Mouse (Mus musculus) heart, postnatal 0 days (tissue): ENCODE measurements around the gene Hes6. TPM values are rescaled to one million over a fixed set of nuclear protein-coding genes. Genes with fewer than 3 reads are reported as not detected.

Source experiments
- ATAC-seq: fragments of 200-750 bp; cut with Nextera tagmentation; 2 replicates; pipeline ENCODE4 v1.8.0; 2017; ENCODE audit warnings: low read depth, moderate number of reproducible peaks, moderate library complexity; ENCODE audit not compliant: insufficient read depth
- DNase-seq: peaks from one replicate; pipeline ENCODE4 v3.0.0-alpha.2; 2016; ENCODE audit warnings: low spot score
- H3K27ac ChIP-seq: fragments of 300-500 bp; sonication (generic); 2 replicates; pipeline ENCODE4 v1.5.1; 2014; ENCODE audit warnings: low read depth, mild to moderate bottlenecking
- H3K27me3 ChIP-seq: fragments of 300-500 bp; sonication (generic); 2 replicates; pipeline ENCODE4 v1.6.1; 2014; ENCODE audit warnings: low read length, mixed read lengths; ENCODE audit not compliant: control insufficient read depth, insufficient read depth
- H3K36me3 ChIP-seq: fragments of 300-500 bp; sonication (generic); replicated peaks from 2 replicates; pipeline ENCODE4 v1.6.1; 2014; ENCODE audit warnings: low read length, mixed read lengths; ENCODE audit not compliant: control insufficient read depth, insufficient read depth
- H3K4me1 ChIP-seq: fragments of 300-500 bp; sonication (generic); 2 replicates; pipeline ENCODE4 v1.6.1; 2014; ENCODE audit warnings: antibody characterized with exemption; ENCODE audit not compliant: control insufficient read depth, insufficient read depth
- H3K4me2 ChIP-seq: fragments of 300-500 bp; sonication (generic); 2 replicates; pipeline ENCODE4 v1.6.1; 2014; ENCODE audit warnings: low read depth, mild to moderate bottlenecking, low read length, moderate library complexity
- H3K4me3 ChIP-seq: fragments of 300-500 bp; sonication (generic); 2 replicates; pipeline ENCODE4 v1.5.1; 2014; ENCODE audit warnings: low read depth, low read length
- H3K9ac ChIP-seq: fragments of 300-500 bp; sonication (generic); replicated peaks from 2 replicates; pipeline ENCODE4 v1.6.1; 2014; ENCODE audit warnings: low read depth, low read length, mixed read lengths
- H3K9me3 ChIP-seq: fragments of 300-500 bp; sonication (generic); replicated peaks from 2 replicates; pipeline ENCODE4 v1.6.1; 2016; ENCODE audit warnings: low read length; ENCODE audit not compliant: control insufficient read depth
- CTCF ChIP-seq: IDR thresholded peaks from 2 replicates; pipeline ENCODE4 v1.5.1; 2016; ENCODE audit warnings: antibody characterized with exemption, control low read depth, low read depth
- EP300 ChIP-seq: IDR thresholded peaks from 2 replicates; pipeline ENCODE4 v1.6.1; 2016; ENCODE audit warnings: antibody characterized with exemption, low read depth
- WGBS: fragments of 180-500 bp; shearing (Covaris S2); extraction: QIAGEN DNeasy Blood & Tissue Kit; methylation state at CpG from one replicate; pipeline ENCODE4 v1.1.7; 2014; 5-methylcytosine and 5-hydroxymethylcytosine counted together
- polyA plus RNA-seq: library from polyadenylated mRNA; unstranded; fragments of >200 nt; fragmentation: Nextera tagmentation; extraction: Ambion mirVana; gene quantifications from 2 replicates; pipeline ENCODE4 v1.2.1, GENCODE M21; 2015
- total RNA-seq: library from RNA; depleted of rRNA; stranded (reverse); fragments of >200 nt; gene quantifications from 2 replicates; pipeline ENCODE4 v1.2.3, GENCODE M21; 2014; ENCODE audit warnings: low replicate concordance

The Hes6 gene
- total and polyA plus RNA-seq, 2 experiments from 2014 or later, result 61.0 to 82.5 TPM

GRCm38 (mm10) chr1:91454366-91454765 is 40.5 kb upstream of the Hes6 start:
- no peak overlapping the region for H3K9ac ChIP-seq
- no peak overlapping the region for H3K4me2 ChIP-seq
- H3K36me3 ChIP-seq, result 0 out of 2 replicates have a peak, but pooled peaks cover 8% of the 10 kb centered on the region
- whole genome bisulfite sequencing, result 61% methylated on average over 3 of the region's 3 CpGs
- no peak for DNase-seq
- H3K4me3 ChIP-seq, result no peak overlapping the region
- no peaks in the 10 kb centered on the region for H3K27me3 ChIP-seq
- no peak for ATAC-seq
- H3K27ac ChIP-seq, result no peak overlapping the region
- TF ChIP-seq EP300 (no peak), CTCF (no peak)
- no peaks in the 10 kb centered on the region for H3K9me3 ChIP-seq
- H3K4me1 ChIP-seq, result peaks cover 80% of the 10 kb centered on the region

- no peak for TF ChIP-seq EP300
- ATAC-seq (no peak), DNase-seq (no peak)
- Histone ChIP-seq H3K27me3 (no peaks in the 10 kb centered on the region), H3K4me1 (peaks cover 84% of the 10 kb centered on the region), H3K4me3 (no peak overlapping the region), H3K4me2 (no peak overlapping the region), H3K27ac (no peak overlapping the region), H3K9me3 (no peaks in the 10 kb centered on the region), H3K9ac (no peak overlapping the region), H3K36me3 (0 out of 2 replicates have a peak, but pooled peaks cover 8% of the 10 kb centered on the region)
- 56% methylated on average over 9 of the region's 9 CpGs for WGBS
These were observed 40.1 kb upstream of the Hes6 start for GRCm38 (mm10) chr1:91453932-91454331.

- Histone ChIP-seq H3K4me1 (peaks cover 82% of the 10 kb centered on the region), H3K4me2 (no peak overlapping the region), H3K9ac (no peak overlapping the region), H3K36me3 (peaks cover 27% of the 10 kb centered on the region), H3K27me3 (no peaks in the 10 kb centered on the region), H3K4me3 (no peak overlapping the region), H3K27ac (peak overlapping the region; percentile 31), H3K9me3 (no peaks in the 10 kb centered on the region; the same call in 1 of the 2 replicates)
- no peak for DNase-seq
- TF ChIP-seq EP300, result no peak
- TF ChIP-seq CTCF, result no peak
- 71% methylated on average over 5 of the region's 5 CpGs for WGBS
- no peak for ATAC-seq
These were observed 37.8 kb upstream of the Hes6 start for GRCm38 (mm10) chr1:91451547-91452084.

GRCm38 (mm10) chr1:91450851-91451250 is 37.0 kb upstream of the Hes6 start:
- H3K4me1 ChIP-seq, result peaks cover 81% of the 10 kb centered on the region
- 52% methylated on average over 5 of the region's 5 CpGs for WGBS
- no peak for TF ChIP-seq CTCF
- no peak for TF ChIP-seq EP300
- peak overlapping the region; percentile 61 for H3K27ac ChIP-seq
- no peaks in the 10 kb centered on the region for H3K27me3 ChIP-seq
- DNase-seq, result no peak
- no peak overlapping the region for H3K9ac ChIP-seq
- no peak for ATAC-seq
- H3K36me3 ChIP-seq, result peaks cover 28% of the 10 kb centered on the region
- H3K4me3 ChIP-seq, result no peak overlapping the region
- H3K9me3 ChIP-seq, result no peaks in the 10 kb centered on the region; the same call in 1 of the 2 replicates
- H3K4me2 ChIP-seq, result no peak overlapping the region

- WGBS, result 33% methylated on average over 10 of the region's 10 CpGs
- H3K4me2 ChIP-seq, result no peak overlapping the region
- TF ChIP-seq EP300 (peak; percentile 35; the same call in 1 of the 2 replicates), CTCF (no peak)
- H3K36me3 ChIP-seq, result peaks cover 44% of the 10 kb centered on the region
- 0 out of 2 replicates have a peak overlapping the region, but pooled peaks have one; percentile 38 for H3K9ac ChIP-seq
- H3K27me3 ChIP-seq, result no peaks in the 10 kb centered on the region
- H3K9me3 ChIP-seq, result no peaks in the 10 kb centered on the region; the same call in 1 of the 2 replicates
- peak overlapping the region; percentile 83 for H3K27ac ChIP-seq
- peak; percentile 94 for DNase-seq
- no peak overlapping the region for H3K4me3 ChIP-seq
- peak; percentile 84 for ATAC-seq
- peaks cover 66% of the 10 kb centered on the region for H3K4me1 ChIP-seq
These were observed 34.9 kb upstream of the Hes6 start for GRCm38 (mm10) chr1:91448688-91449087.

GRCm38 (mm10) chr1:91446511-91446910 is 32.7 kb upstream of the Hes6 start:
- Histone ChIP-seq H3K27ac (peak overlapping the region; percentile 85), H3K27me3 (no peaks in the 10 kb centered on the region), H3K4me1 (peaks cover 57% of the 10 kb centered on the region), H3K36me3 (peaks cover 61% of the 10 kb centered on the region), H3K4me2 (no peak overlapping the region), H3K9ac (no peak overlapping the region), H3K9me3 (no peaks in the 10 kb centered on the region; the same call in 1 of the 2 replicates), H3K4me3 (no peak overlapping the region)
- no peak for TF ChIP-seq EP300
- no peak for TF ChIP-seq CTCF
- 71% methylated on average over 4 of the region's 4 CpGs for WGBS
- ATAC-seq, result 0 out of 2 replicates have a peak, but pooled peaks have one; percentile 2
- no peak for DNase-seq
